Mouse (Mus musculus): ENCODE results near the gene Fam163b. TPM values are rescaled to one million over a fixed set of nuclear protein-coding genes. Genes with fewer than 3 reads are reported as not detected.

Gene Fam163b
- 100 to 1,000 TPM; 143 to 149 TPM for total RNA-seq (2021)

DNA sequence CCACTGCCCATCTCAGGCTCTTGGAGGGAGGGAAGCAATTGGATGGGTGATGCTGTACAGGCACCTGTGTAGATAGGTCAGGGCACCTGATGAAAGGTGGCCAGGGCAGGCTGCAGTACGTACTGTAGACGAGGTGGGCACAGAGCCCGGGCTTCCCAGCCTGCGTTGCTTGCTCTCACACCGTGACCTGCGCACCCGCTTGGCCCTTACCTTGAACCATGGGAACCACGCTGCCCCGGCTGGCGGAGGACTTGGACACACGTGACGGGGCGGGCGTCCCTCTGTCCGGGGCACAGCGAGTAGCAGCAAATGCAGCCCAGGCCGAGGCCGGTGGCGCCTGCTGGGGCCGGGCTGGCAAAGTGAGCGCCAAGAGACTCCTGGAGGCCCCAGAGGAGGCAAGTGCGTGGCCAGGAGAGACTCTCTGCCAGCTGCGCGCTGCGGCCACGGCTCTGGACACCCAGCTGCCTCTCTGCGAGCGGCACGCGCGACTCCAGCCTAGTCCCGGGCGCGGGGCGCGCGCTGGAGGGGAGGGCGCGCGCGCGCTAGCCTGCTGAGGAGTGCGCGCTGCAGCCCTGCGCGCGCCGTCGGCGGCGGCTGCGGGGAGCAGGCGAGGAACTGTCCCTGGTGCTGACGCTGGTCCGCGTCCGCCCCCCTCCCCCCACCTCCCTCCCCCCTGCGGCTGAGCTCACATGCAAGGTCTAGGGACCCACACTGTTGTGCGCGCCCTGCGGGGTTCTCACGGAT, at the start of gene Fam163b:
Gene Fam163b (minus strand): TSS at position 542 of the 744 bp plus-strand sequence.
- DNase-seq (ENCODE audit: extremely low spot score in 1 of 2, low spot score in 2 of 2): peak in 1 of 2 experiments; percentile 71
- intact Hi-C loops (cut with DNase I): loop anchor here (5.0 kb wide), 1 partner anchor 85 kb away; no protein-coding TSS in a partner anchor

- intact Hi-C loops (cut with DNase I): no loop called here
Measured at GRCm38 (mm10) chr2:27189994-27190393, 47.7 kb upstream of the Fam163b start.

DNA sequence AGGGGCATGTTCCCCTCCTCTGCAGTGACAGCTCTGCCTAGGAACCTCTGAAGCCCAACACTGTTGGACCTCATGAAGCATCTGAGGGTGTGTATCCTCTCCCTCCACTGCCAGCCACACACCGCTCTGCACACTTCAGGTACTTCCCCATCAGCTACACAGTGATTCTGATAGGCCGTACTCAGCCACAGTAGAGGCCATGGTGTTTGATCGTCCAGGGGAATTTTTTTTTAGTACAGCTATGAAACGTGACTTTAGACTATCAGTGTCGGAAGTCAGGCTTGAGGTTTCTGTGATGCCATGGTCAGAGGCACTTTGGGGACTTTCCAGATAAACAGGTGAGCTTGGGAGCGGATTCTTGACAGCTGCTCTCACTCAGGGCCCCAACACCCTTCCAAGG, 45.2 kb upstream of the Fam163b start:
- DNase-seq (ENCODE audit: extremely low spot score in 1 of 2, low spot score in 2 of 2): no peak

More at GRCm38 (mm10) chr2:27189994-27190393, 47.7 kb upstream of the Fam163b start:
- DNase-seq (ENCODE audit: extremely low spot score in 1 of 2, low spot score in 2 of 2): no peak

DNA sequence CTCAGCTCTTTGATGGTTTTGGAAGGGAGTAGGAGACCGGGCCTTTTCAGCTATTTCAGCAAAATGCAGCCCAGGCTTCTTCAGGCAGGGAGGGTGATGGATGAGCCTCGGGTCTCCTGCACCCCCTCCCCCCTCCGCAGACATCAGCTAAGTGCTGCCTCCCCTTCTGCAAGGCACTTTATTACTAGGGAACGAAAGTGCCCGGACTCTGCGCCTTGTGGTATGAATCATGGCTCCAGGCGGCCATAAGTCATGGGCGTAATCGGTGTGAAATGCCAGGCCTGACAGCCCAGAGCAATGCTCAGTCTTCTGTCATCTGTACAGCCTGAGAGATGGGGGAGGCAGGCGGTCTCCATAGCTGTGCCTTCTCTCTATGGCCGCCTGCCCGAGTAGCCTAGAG, 41.4 kb upstream of the Fam163b start:
- no peak for DNase-seq (ENCODE audit: extremely low spot score in 1 of 2, low spot score in 2 of 2)
- intact Hi-C loops (cut with DNase I): no loop called here

More for the DNA sequence above, 45.2 kb upstream of the Fam163b start:
- intact Hi-C loops (cut with DNase I): no loop called here

DNA sequence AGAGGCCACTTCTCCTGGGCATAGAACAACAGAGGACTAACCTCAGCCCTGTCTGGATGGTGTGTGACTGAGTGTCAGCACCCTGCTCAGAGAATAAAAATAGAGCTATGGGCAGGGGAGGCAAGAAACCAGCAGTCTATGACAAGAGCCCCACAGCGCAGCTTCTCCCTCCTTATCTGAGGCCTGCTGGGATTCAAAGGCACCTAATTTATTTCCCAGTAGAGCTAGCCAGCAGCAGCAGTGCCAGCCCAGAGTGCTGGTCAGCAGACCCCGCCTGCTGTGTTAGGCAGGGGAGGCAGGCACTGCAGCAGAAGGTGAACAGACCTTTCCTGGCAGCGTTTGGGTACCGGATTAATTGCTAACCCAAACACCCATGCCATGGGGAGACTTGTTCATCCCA, 39.6 kb upstream of the Fam163b start:
- intact Hi-C loops (cut with DNase I): no loop called here
- no peak for DNase-seq (ENCODE audit: extremely low spot score in 1 of 2, low spot score in 2 of 2)

- intact Hi-C loops (cut with DNase I): no loop called here
- no peak for DNase-seq (ENCODE audit: extremely low spot score in 1 of 2, low spot score in 2 of 2)
Measured at GRCm38 (mm10) chr2:27179101-27179500, 36.8 kb upstream of the Fam163b start.

DNA sequence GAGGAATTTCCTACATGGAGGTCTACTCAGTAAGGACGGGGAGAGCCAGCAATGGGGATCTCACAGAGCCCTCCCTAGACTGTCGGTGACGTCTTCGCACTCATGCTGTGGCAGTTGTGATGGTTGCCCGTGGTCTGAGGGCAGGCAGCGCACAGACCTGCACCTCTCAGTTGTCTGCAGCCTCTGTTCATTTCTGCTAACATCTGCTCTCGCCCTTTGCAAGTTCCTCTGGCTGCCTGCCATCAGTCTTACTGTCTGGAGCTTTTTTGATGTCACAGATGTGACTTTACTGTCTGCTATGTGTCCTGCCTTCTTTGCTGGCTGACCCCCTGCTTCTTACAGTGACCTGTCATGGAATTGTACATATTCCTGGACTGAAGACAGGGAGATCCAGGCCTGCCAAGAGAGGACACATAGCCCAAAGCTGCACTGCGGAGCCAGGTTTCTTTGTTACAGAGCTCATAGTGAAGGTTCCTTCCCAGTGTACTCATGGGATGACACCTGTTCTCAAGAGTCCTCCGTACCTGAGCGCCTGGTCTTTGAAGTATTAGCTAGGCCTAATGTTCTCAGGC, 33.5 kb upstream of the Fam163b start:
- intact Hi-C loops (cut with DNase I): no loop called here
- peak in 1 of 2 experiments; percentile 71 for DNase-seq (ENCODE audit: extremely low spot score in 1 of 2, low spot score in 2 of 2)

- intact Hi-C loops (cut with DNase I): no loop called here
- no peak for DNase-seq (ENCODE audit: extremely low spot score in 1 of 2, low spot score in 2 of 2)
Measured at GRCm38 (mm10) chr2:27174242-27174641, 32.0 kb upstream of the Fam163b start.

DNA sequence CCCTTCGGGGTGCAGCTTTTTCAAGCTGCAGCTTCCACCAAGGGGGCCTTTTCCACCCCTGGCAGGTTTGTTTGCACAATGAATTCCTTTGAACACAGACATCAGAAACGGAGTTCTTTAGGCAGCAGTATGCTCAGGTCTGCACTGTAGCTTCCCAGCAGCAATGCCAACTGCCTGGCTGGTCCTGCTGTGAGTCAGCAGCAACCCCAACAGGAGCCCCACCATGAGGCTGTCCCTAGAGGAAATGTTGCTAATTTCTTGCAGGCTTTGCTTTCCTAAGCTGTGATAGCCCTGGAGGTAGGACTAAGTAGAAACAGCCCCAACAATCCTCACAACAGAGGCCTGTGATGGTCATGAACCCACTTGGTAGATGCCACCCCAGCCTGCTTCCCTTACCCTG, 24.7 kb upstream of the Fam163b start:
- intact Hi-C loops (cut with DNase I): loop anchor here (5.0 kb wide), 1 partner anchor 60 kb away; no protein-coding TSS in a partner anchor
- no peak for DNase-seq (ENCODE audit: extremely low spot score in 1 of 2, low spot score in 2 of 2)

DNA sequence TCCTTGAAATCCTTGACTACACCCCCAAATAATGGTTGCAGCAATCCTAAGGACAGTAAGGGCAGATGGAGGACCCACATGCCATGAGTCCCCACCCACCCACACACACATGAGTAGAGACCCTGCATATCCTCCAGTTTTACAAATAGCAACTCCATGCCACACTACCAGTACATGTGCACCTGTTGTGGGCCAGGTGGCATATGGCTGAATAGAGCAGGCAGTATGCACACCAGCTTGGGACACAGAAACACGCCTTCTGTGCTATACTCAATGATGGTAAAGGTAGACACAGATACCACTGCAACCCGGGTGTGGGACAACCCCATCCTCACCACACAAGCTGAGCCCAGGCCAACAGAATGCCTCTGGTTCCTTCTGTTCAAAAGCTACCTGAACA, 23.8 kb upstream of the Fam163b start:
- intact Hi-C loops (cut with DNase I): loop anchor here (5.0 kb wide), 1 partner anchor 61 kb away; no protein-coding TSS in a partner anchor
- no peak for DNase-seq (ENCODE audit: extremely low spot score in 1 of 2, low spot score in 2 of 2)

DNA sequence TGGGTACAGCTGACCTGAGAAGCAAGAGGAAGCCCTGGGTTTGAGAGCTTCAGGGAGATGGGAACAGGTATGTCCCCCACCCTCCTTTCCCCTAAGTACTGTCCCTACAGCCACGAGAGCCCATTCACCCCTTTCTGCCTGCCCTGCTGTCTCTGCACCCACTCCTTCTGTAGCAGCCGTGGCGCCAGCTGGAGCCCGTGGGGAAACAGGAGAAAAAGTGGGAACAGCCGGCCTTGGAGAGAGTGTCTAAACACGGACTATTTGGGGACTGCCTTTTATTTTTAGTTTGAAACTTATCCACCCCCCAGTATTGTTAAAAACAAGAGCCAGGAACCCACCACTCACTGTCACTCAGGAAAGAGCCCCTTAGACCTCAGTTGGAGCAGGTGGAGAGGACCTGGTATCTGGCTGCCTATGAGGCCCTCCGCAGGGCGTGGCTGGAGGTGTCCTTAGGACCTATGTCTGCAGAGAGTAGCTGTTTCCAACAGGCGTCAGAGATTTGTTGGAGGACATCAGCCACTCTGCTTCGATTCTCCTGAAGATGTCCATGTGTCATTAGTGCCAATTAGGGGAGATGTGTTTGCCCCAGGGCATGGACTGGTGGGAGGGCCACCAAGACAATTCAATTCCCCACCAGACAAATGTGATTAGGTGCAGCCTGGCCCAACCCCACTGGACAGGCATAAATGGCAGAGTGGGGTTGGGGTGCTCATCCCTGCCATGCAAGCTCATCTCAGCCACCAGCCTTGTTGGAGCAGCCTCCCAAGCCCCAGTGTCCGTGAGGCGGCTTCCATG, 22.7 kb upstream of the Fam163b start, which contains the start of gene Dbh:
Gene Dbh (plus strand): TSS at position 438 of the 795 bp plus-strand sequence.
- intact Hi-C loops (cut with DNase I): loop anchor here (5.0 kb wide), 1 partner anchor 62 kb away; no protein-coding TSS in a partner anchor
- DNase-seq (ENCODE audit: extremely low spot score in 1 of 2, low spot score in 2 of 2): peak; percentile 67 to 77

GRCm38 (mm10) chr2:27163851-27164250, 21.6 kb upstream of the Fam163b start:
- DNase-seq (ENCODE audit: extremely low spot score in 1 of 2, low spot score in 2 of 2): peak in 1 of 2 experiments; percentile 75
- intact Hi-C loops (cut with DNase I): no loop called here

GRCm38 (mm10) chr2:27162656-27163055, 20.4 kb upstream of the Fam163b start:
- DNase-seq (ENCODE audit: extremely low spot score in 1 of 2, low spot score in 2 of 2): no peak
- intact Hi-C loops (cut with DNase I): no loop called here

DNA sequence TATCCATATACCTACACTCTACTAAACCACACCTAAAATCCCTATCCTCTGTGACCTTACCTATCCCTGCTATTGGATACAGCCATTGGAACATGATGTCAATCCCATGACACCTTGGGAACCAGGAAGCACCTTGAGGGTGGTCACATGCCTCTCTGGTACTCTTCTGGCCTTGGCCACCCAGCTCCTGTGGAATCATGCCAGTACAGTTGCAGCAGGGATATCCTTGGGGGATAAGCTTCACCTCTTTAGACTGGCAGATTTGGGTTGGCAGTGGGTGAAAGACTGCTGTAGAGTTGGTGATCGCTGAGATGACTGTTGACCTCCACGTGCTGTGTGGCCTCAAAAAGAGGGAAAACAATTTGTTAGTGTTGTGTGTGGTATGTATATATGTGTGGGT, 19.2 kb upstream of the Fam163b start:
- intact Hi-C loops (cut with DNase I): no loop called here
- DNase-seq (ENCODE audit: extremely low spot score in 1 of 2, low spot score in 2 of 2): no peak

DNA sequence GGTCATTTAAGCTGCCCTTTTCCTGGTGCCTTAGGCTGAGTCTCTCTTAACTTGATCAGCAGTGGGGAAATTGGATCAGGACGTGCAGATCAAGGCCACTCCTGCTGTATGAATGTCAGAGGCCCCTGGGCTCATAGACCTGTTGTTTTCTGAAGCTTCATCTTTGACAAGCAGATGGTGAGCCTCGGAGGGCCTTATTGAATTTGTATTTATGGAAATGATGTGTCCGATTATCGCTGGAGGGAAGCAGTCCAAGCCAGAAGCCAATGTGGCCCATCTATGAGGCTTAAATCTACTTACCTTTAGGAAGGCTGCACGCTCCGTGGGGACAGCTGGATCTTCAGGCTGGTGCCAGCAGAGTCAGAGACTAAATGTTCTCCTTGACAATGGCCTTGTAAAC, 14.3 kb upstream of the Fam163b start:
- no peak for DNase-seq (ENCODE audit: extremely low spot score in 1 of 2, low spot score in 2 of 2)
- intact Hi-C loops (cut with DNase I): no loop called here

GRCm38 (mm10) chr2:27154466-27155185, 12.3 kb upstream of the Fam163b start:
- DNase-seq (ENCODE audit: extremely low spot score in 1 of 2, low spot score in 2 of 2): no peak
- intact Hi-C loops (cut with DNase I): no loop called here

GRCm38 (mm10) chr2:27149457-27149856, 7.2 kb upstream of the Fam163b start:
- intact Hi-C loops (cut with DNase I): no loop called here
- no peak for DNase-seq (ENCODE audit: extremely low spot score in 1 of 2, low spot score in 2 of 2)

GRCm38 (mm10) chr2:27146840-27147239, 4.5 kb upstream of the Fam163b start:
- no peak for DNase-seq (ENCODE audit: extremely low spot score in 1 of 2, low spot score in 2 of 2)
- intact Hi-C loops (cut with DNase I): no loop called here

GRCm38 (mm10) chr2:27144957-27145356, 2.7 kb upstream of the Fam163b start:
- peak in 1 of 2 experiments; percentile 52 for DNase-seq (ENCODE audit: extremely low spot score in 1 of 2, low spot score in 2 of 2)
- intact Hi-C loops (cut with DNase I): loop anchor here (5.0 kb wide), 1 partner anchor 88 kb away; no protein-coding TSS in a partner anchor

All from left cerebral cortex, postnatal 10 days (tissue).